11 mouse cellular contexts compared by ENCODE assay signal in genomic region chr5:72720587-72720986, GRCm38 (mm10). TPM values are rescaled to one million over a fixed set of nuclear protein-coding genes. Genes with fewer than 3 reads are reported as not detected.
DNase-seq lines count a peak whose midpoint lies in the region; ATAC-seq and TF ChIP-seq lines count a peak whose summit lies in the region.
"Had no signal": no experiment of that assay in that cellular context is flagged by ENCODE, and none has a peak within 500 bp of the region (broad histone marks: within the 10 kb centered on the region; RNA-seq: fewer than 3 reads in every experiment).

No protein-coding gene starts in this region.

- H3K4me3 ChIP-seq in limb, embryonic 11.5 days (ENCODE audit: low read depth, low read length) = no peak overlapping the region
- no peak overlapping the region for H3K4me3 ChIP-seq in limb, embryonic 10.5 days
- H3K4me3 ChIP-seq: lung, embryonic 15.5 days had no signal

- H3K27ac ChIP-seq in limb, embryonic 11.5 days (replicated peaks; ENCODE audit: low read depth, low read length) = no peak overlapping the region
- no peak overlapping the region for H3K27ac ChIP-seq in limb, embryonic 10.5 days
- H3K27ac ChIP-seq: lung, embryonic 15.5 days had no signal

- POLR2A ChIA-PET in Patski (lab: Charles Lee) = no interaction called here

- TF ChIP-seq CTCF in Patski (IDR thresholded peaks at IDR 0.05) = peak; percentile 46

- H3K9ac ChIP-seq in limb, embryonic 11.5 days (ENCODE audit: low read length) = no peak overlapping the region
- H3K9ac ChIP-seq: lung, embryonic 15.5 days had no signal

- WGBS in limb, embryonic 11.5 days = 55% methylated on average over 7 of the region's 7 CpGs
- 62% methylated on average over 7 of the region's 7 CpGs for WGBS in limb, embryonic 10.5 days

- no peak overlapping the region for H3K4me2 ChIP-seq in limb, embryonic 11.5 days (ENCODE audit: low read depth, severe bottlenecking)
- H3K4me2 ChIP-seq: lung, embryonic 15.5 days had no signal

- no peaks in the 10 kb centered on the region for H3K36me3 ChIP-seq in limb, embryonic 11.5 days (ENCODE audit: control insufficient read depth, insufficient read depth, low read length)
- no peaks in the 10 kb centered on the region for H3K36me3 ChIP-seq in limb, embryonic 10.5 days
- H3K36me3 ChIP-seq in splenic B cell, adult 2 months (ENCODE audit: control insufficient read depth, insufficient read depth, low read length, poor library complexity, severe bottlenecking) = no peaks in the 10 kb centered on the region
- H3K36me3 ChIP-seq: lung, embryonic 15.5 days had no signal

- no peaks in the 10 kb centered on the region for H3K27me3 ChIP-seq in limb, embryonic 11.5 days (ENCODE audit: control insufficient read depth, insufficient read depth, low read length)
- H3K27me3 ChIP-seq in limb, embryonic 10.5 days (ENCODE audit: low read depth, poor library complexity, severe bottlenecking) = no peaks in the 10 kb centered on the region
- H3K27me3 ChIP-seq in Patski = no peaks in the 10 kb centered on the region
- H3K27me3 ChIP-seq in splenic B cell, adult 2 months (ENCODE audit: control insufficient read depth, insufficient read depth, low read length, poor library complexity, severe bottlenecking) = no peaks in the 10 kb centered on the region
- H3K27me3 ChIP-seq: lung, embryonic 15.5 days had no signal

- H3K9me3 ChIP-seq in limb, embryonic 11.5 days (ENCODE audit: control insufficient read depth, low read length) = no peaks in the 10 kb centered on the region
- no peaks in the 10 kb centered on the region for H3K9me3 ChIP-seq in limb, embryonic 10.5 days (replicated peaks)
- H3K9me3 ChIP-seq: lung, embryonic 15.5 days had no signal

- no peaks in the 10 kb centered on the region for H3K4me1 ChIP-seq in limb, embryonic 11.5 days (ENCODE audit: control insufficient read depth, insufficient read depth, low read length)
- H3K4me1 ChIP-seq in limb, embryonic 10.5 days = no peaks in the 10 kb centered on the region
- H3K4me1 ChIP-seq: lung, embryonic 15.5 days had no signal

- in situ Hi-C loops in Patski (cut with MboI; ENCODE audit: low pct_unique_long_range_greater_than_20kb) = no loop called here

- ATAC-seq in limb, embryonic 11.5 days (ENCODE audit: insufficient number of reproducible peaks, low FRiP score, low TSS enrichment, low read depth) = no peak
- no peak for ATAC-seq in Patski
- ATAC-seq: hindbrain, embryonic 16.5 days had no signal

- peak; percentile 32 for DNase-seq in limb, embryonic 11.5 days (ENCODE audit: low spot score)
- no peak for DNase-seq in limb, embryonic 10.5 days (ENCODE audit: low spot score)
- peak; percentile 14 to 35 for DNase-seq in CD8-positive naive resting alpha-beta T cell, adult 2 months (ENCODE audit: low read depth in 2 of 2, low spot score in 2 of 2)
- no peak for DNase-seq in Patski (ENCODE audit: low read depth, low spot score)
- peak; percentile 36 for DNase-seq in splenic B cell, adult 2 months (ENCODE audit: low read depth, low spot score)
- no peak for DNase-seq in layer of hippocampus, adult 9-11 months
- no peak for DNase-seq in frontal cortex, adult 2 months (ENCODE audit: extremely low spot score in 1 of 2, low spot score in 1 of 2)
- DNase-seq: cerebellum, adult 9-10 months; retina, postnatal 1 day had no signal

- CTCF ChIA-PET in Patski (lab: Charles Lee) = interaction anchor here (2.3 kb wide), 1 partner anchor 10 kb away, joined by 7 read pairs; no protein-coding TSS in a partner anchor

RNA-seq across cellular contexts. Expression of gene Txk, which starts 32.0 kb away (rescaled TPM):
- 0.03 TPM in 1 of 2 replicates, not detected in the other for polyA plus RNA-seq in limb, embryonic 11.5 days (2014; fragmentation: Nextera tagmentation; extraction: Ambion mirVana)
- not detected in 2 replicates for polyA plus RNA-seq in limb, embryonic 10.5 days (2016; fragmentation: Nextera tagmentation; extraction: Ambion mirVana)
- 0.09 TPM for polyA plus RNA-seq in Patski (2021)
- 0.34 and 0.40 TPM in 2 replicates for polyA plus RNA-seq in frontal cortex, adult 2 months (2012; rRNA removed)

Comparison
In these comparisons a context has a peak if more than half of its experiments do, and no peak if none do; other contexts are left out.
1. DNase-seq: peak in limb, embryonic 11.5 days (single experiment), CD8-positive naive resting alpha-beta T cell, adult 2 months (2 of 2) and splenic B cell, adult 2 months (single experiment); none in limb, embryonic 10.5 days (single experiment), Patski (single experiment), layer of hippocampus, adult 9-11 months (single experiment) and frontal cortex, adult 2 months (0 of 2).